Mouse (Mus musculus): ENCODE measurements around the gene Svs3a. TPM values are rescaled to one million over a fixed set of nuclear protein-coding genes. Genes with fewer than 3 reads are reported as not detected.
"Not testable (repeated sequence)": the region's sequence is repeated elsewhere in the genome, so short reads cannot be mapped to it uniquely, and the experiment has no call there.

Gene Svs3a
- not detected in 2 replicates for polyA plus RNA-seq (2015; fragmentation: Nextera tagmentation; extraction: Ambion mirVana)

DNA sequence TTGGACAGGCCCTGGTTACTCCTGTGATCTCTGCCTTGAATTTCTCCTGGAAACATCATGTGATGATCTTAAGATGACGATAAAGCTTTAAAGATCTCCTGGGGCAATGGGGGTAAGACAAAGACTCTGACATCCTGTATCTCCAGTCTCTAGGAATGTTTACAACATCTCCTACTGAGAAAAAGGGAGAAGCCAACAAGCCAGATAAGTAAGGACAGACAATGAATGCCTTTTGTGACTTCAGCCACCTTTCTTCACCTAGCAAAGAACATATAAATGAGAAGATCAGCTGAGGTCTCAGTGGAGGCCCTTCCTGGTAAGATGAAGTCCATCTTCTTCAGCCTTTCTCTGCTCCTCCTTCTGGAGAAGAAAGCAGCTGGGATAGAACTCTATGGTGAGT, at the start of gene Svs3a:
Gene Svs3a, plus strand, starts transcription at position 301 of the 400 bp plus-strand sequence.
- H3K36me3 ChIP-seq; ATAC-seq (ENCODE audit: insufficient number of reproducible peaks, low FRiP score, low TSS enrichment, low read depth); H3K4me2 ChIP-seq; H3K4me1 ChIP-seq; H3K9me3 ChIP-seq; H3K9ac ChIP-seq; H3K4me3 ChIP-seq; H3K27me3 ChIP-seq; H3K27ac ChIP-seq: not testable (repeated sequence)
- 93% methylated on average over 1 of the region's 1 CpGs for WGBS

DNA sequence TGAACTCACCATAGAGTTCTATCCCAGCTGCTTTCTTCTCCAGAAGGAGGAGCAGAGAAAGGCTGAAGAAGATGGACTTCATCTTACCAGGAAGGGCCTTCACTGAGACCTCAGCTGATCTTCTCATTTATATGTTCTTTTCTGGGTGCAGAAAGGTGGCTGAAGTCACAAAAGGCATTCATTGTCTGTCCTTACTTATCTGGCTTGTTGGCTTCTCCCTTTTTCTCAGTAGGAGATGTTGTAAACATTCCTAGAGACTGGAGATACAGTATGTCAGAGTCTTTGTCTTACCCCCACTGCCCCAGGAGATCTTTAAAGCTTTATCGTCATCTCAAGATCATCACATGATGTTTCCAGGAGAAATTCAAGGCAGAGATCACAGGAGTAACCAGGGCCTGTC, 32.5 kb upstream of the Svs3a start, which contains the start of gene Svs3b:
Gene Svs3b, minus strand, starts transcription at position 101 of the 400 bp plus-strand sequence.
- WGBS = 69% methylated on average over 1 of the region's 1 CpGs
- H3K4me1 ChIP-seq; H3K9me3 ChIP-seq; H3K36me3 ChIP-seq; H3K27me3 ChIP-seq; H3K27ac ChIP-seq; ATAC-seq (ENCODE audit: insufficient number of reproducible peaks, low FRiP score, low TSS enrichment, low read depth); H3K4me3 ChIP-seq; H3K4me2 ChIP-seq; H3K9ac ChIP-seq: not testable (repeated sequence)

DNA sequence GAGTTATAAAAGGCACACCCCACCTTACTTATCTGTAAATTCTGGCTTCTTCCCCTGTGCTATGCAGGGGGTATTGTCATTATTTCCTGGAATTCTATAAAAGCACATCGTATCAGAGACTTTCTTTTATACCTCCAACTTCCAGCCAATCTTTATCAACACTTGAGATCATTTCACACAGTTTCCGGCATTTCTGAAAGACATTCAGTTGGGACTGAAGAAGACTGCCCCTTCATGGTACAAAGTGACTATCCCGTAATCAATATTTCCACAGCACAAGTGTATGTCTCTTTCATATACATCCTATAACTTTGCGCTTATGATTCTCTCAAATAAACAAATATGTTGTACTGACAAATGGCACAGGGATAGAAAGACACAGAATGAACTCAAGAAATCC, 10.7 kb upstream of the Svs3a start, which contains the start of gene Svs4:
Gene Svs4, minus strand, starts transcription at position 101 of the 400 bp plus-strand sequence.
- H3K36me3 ChIP-seq = no peaks in the 10 kb centered on the region
- no peaks in the 10 kb centered on the region for H3K4me1 ChIP-seq
- no peaks in the 10 kb centered on the region for H3K9me3 ChIP-seq
- H3K9ac ChIP-seq = no peak within 1 kb of the TSS
- no peak within 1 kb of the TSS for H3K4me2 ChIP-seq
- 92% methylated on average over 4 of the region's 4 CpGs for WGBS
- H3K4me3 ChIP-seq = no peak within 1 kb of the TSS
- H3K27me3 ChIP-seq = no peaks in the 10 kb centered on the region
- no peak within 1 kb of the TSS for H3K27ac ChIP-seq
- no peak for ATAC-seq (ENCODE audit: insufficient number of reproducible peaks, low FRiP score, low TSS enrichment, low read depth)

GRCm38 (mm10) chr2:164312599-164312998, 23.5 kb downstream of the Svs3a start:
- Histone ChIP-seq H3K4me2 (no peak overlapping the region), H3K27ac (no peak overlapping the region), H3K36me3 (no peaks in the 10 kb centered on the region), H3K9ac (no peak overlapping the region), H3K4me1 (no peaks in the 10 kb centered on the region), H3K27me3 (no peaks in the 10 kb centered on the region), H3K4me3 (no peak overlapping the region), H3K9me3 (no peaks in the 10 kb centered on the region)
- WGBS = 77% methylated on average over 5 of the region's 5 CpGs
- ATAC-seq (ENCODE audit: insufficient number of reproducible peaks, low FRiP score, low TSS enrichment, low read depth) = no peak

- H3K36me3 ChIP-seq; H3K9ac ChIP-seq; H3K4me2 ChIP-seq; ATAC-seq (ENCODE audit: insufficient number of reproducible peaks, low FRiP score, low TSS enrichment, low read depth); H3K27ac ChIP-seq; H3K9me3 ChIP-seq; H3K27me3 ChIP-seq; H3K4me3 ChIP-seq; H3K4me1 ChIP-seq: not testable (repeated sequence)
Measured at GRCm38 (mm10) chr2:164315460-164315859, 26.4 kb downstream of the Svs3a start.

DNA sequence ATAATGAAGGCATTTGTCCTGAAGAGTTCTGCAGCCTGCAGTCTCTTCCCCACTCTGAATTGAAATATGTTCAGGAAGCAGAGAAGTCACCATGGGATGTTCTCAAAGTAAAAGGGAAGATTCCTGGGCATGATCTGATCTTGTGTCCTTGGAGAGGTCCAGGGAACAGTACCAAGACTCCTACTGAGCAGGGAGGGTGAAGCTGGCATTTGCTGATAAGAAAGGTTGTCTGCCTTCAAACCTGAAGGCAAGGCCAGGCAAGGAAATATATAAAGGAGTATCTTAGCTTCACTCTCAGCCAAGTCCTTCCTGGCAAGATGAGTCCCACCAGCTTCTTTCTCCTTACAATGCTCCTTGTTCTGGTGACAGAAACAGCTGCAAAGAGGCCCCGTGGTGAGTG, 27.4 kb downstream of the Svs3a start, which contains the start of gene Svs6:
Gene Svs6, plus strand, starts transcription at position 301 of the 400 bp plus-strand sequence.
- H3K9ac ChIP-seq; H3K36me3 ChIP-seq; ATAC-seq (ENCODE audit: insufficient number of reproducible peaks, low FRiP score, low TSS enrichment, low read depth); H3K9me3 ChIP-seq; H3K4me2 ChIP-seq; H3K4me3 ChIP-seq; H3K4me1 ChIP-seq; H3K27me3 ChIP-seq; H3K27ac ChIP-seq: not testable (repeated sequence)
- 71% methylated on average over 1 of the region's 1 CpGs for WGBS

DNA sequence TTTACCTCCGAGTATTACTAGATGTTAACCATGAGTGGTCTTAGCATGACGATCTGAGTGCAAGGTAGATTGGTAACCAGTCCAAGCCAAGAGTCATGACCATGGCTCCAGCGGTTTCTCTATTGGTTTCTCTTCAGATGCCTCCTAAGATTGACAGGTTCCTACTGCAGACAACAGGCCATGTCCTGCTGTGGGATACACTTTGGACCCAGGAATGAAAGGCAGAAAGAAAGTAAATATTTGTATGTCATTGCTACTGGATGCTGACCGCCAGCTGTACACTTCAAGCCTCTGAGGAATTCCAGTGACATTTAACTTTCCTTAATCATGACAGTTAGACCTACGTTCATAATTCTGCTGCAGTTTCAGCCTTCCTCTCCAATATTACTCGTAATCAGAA, 31.9 kb downstream of the Svs3a start:
- Histone ChIP-seq H3K9ac (no peak overlapping the region), H3K4me1 (no peaks in the 10 kb centered on the region), H3K27ac (no peak overlapping the region), H3K9me3 (no peaks in the 10 kb centered on the region), H3K27me3 (no peaks in the 10 kb centered on the region), H3K36me3 (no peaks in the 10 kb centered on the region), H3K4me3 (no peak overlapping the region), H3K4me2 (no peak overlapping the region)
- 84% methylated on average over 6 of the region's 6 CpGs for WGBS
- no peak for ATAC-seq (ENCODE audit: insufficient number of reproducible peaks, low FRiP score, low TSS enrichment, low read depth)

- not testable (repeated sequence) for H3K27me3 ChIP-seq; H3K4me3 ChIP-seq; H3K9ac ChIP-seq; ATAC-seq (ENCODE audit: insufficient number of reproducible peaks, low FRiP score, low TSS enrichment, low read depth); H3K4me2 ChIP-seq; H3K27ac ChIP-seq; H3K9me3 ChIP-seq; H3K4me1 ChIP-seq; H3K36me3 ChIP-seq
- WGBS = 66% methylated on average over 3 of the region's 3 CpGs
Measured at GRCm38 (mm10) chr2:164332440-164332839, 43.4 kb downstream of the Svs3a start, which contains the start of gene Svs5. TSS of gene Svs5 (plus strand) at chr2:164332740.

Other genes with a start within 250 kb of the Svs3a start
- 17.7 and 19.6 TPM in 2 replicates for gene Stk4, start 218.9 kb upstream of the Svs3a start, polyA plus RNA-seq (2015; fragmentation: Nextera tagmentation; extraction: Ambion mirVana)
- 49.1 and 53.7 TPM in 2 replicates for gene Tomm34, start 218.1 kb upstream of the Svs3a start, polyA plus RNA-seq (2015; fragmentation: Nextera tagmentation; extraction: Ambion mirVana)
- 2.0 and 3.6 TPM in 2 replicates for gene Kcns1, start 118.2 kb upstream of the Svs3a start, polyA plus RNA-seq (2015; fragmentation: Nextera tagmentation; extraction: Ambion mirVana)
- gene Wfdc5, start 106.5 kb upstream of the Svs3a start, polyA plus RNA-seq (2015; fragmentation: Nextera tagmentation; extraction: Ambion mirVana) = 9.1 and 10.3 TPM in 2 replicates
- gene Wfdc12, start 98.7 kb upstream of the Svs3a start, polyA plus RNA-seq (2015; fragmentation: Nextera tagmentation; extraction: Ambion mirVana) = 0.40 TPM in 1 of 2 replicates, not detected in the other
- gene Wfdc15a, start 89.1 kb upstream of the Svs3a start, polyA plus RNA-seq (2015; fragmentation: Nextera tagmentation; extraction: Ambion mirVana) = not detected in 2 replicates
- not detected in 2 replicates for gene Wfdc15b, start 67.6 kb upstream of the Svs3a start, polyA plus RNA-seq (2015; fragmentation: Nextera tagmentation; extraction: Ambion mirVana)
- gene Svs2, start 50.8 kb upstream of the Svs3a start, polyA plus RNA-seq (2015; fragmentation: Nextera tagmentation; extraction: Ambion mirVana) = not detected in 2 replicates
- gene Svs3b, start 32.6 kb upstream of the Svs3a start, polyA plus RNA-seq (2015; fragmentation: Nextera tagmentation; extraction: Ambion mirVana) = not detected in 2 replicates
- gene Svs4, start 10.8 kb upstream of the Svs3a start, polyA plus RNA-seq (2015; fragmentation: Nextera tagmentation; extraction: Ambion mirVana) = not detected in 2 replicates
- gene Svs6, start 27.5 kb downstream of the Svs3a start, polyA plus RNA-seq (2015; fragmentation: Nextera tagmentation; extraction: Ambion mirVana) = not detected in 2 replicates
- not detected in 2 replicates for gene Svs5, start 43.5 kb downstream of the Svs3a start, polyA plus RNA-seq (2015; fragmentation: Nextera tagmentation; extraction: Ambion mirVana)
- gene Slpi, start 99.8 kb downstream of the Svs3a start, polyA plus RNA-seq (2015; fragmentation: Nextera tagmentation; extraction: Ambion mirVana) = 4.3 TPM in 2 replicates
- 1.2 and 1.3 TPM in 2 replicates for gene Rbpjl, start 113.9 kb downstream of the Svs3a start, polyA plus RNA-seq (2015; fragmentation: Nextera tagmentation; extraction: Ambion mirVana)
- 108 and 113 TPM in 2 replicates for gene Matn4, start 115.9 kb downstream of the Svs3a start, polyA plus RNA-seq (2015; fragmentation: Nextera tagmentation; extraction: Ambion mirVana)
- gene Sdc4, start 154.6 kb downstream of the Svs3a start, polyA plus RNA-seq (2015; fragmentation: Nextera tagmentation; extraction: Ambion mirVana) = 107 and 110 TPM in 2 replicates
- 54.5 and 61.2 TPM in 2 replicates for gene Sys1, start 167.7 kb downstream of the Svs3a start, polyA plus RNA-seq (2015; fragmentation: Nextera tagmentation; extraction: Ambion mirVana)
- gene Gm20458, start 171.7 kb downstream of the Svs3a start, polyA plus RNA-seq (2015; fragmentation: Nextera tagmentation; extraction: Ambion mirVana) = 11.0 and 12.2 TPM in 2 replicates
- not detected in 2 replicates for gene Trp53tg5, start 184.5 kb downstream of the Svs3a start, polyA plus RNA-seq (2015; fragmentation: Nextera tagmentation; extraction: Ambion mirVana)
- 6.3 and 6.9 TPM in 2 replicates for gene Dbndd2, start 196.8 kb downstream of the Svs3a start, polyA plus RNA-seq (2015; fragmentation: Nextera tagmentation; extraction: Ambion mirVana)
- 65.0 and 67.5 TPM in 2 replicates for gene Pigt, start 208.3 kb downstream of the Svs3a start, polyA plus RNA-seq (2015; fragmentation: Nextera tagmentation; extraction: Ambion mirVana)

Measured in limb, embryonic 15.5 days (tissue).